Mouse (Mus musculus): ENCODE measurements at regions not wholly inside any gene's neighbourhood (a gene's known extent, or its start where the extent isn't known, plus 50 kb on each side); places are given as distances from the start of the nearest gene placed in this dataset.

DNA sequence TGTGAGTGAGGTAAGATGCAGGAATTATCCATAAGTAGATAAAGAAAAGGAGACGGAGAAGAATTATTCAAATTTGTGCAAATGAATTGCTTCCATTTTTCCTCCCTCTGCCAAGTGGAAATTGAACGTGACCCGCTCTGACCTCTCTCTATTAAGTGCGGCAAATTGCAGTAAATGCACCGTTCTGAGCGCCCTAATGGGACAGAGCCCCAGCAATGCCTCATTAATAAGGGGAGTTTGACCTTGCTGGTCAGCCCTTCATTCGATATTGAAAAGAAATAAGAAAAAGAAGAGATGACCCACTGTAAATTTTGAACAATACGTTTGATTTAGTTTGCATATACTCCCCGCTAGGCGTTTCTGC, 137.0 kb downstream of the Gpat3 start:
- Histone ChIP-seq H3K4me2 (ENCODE audit: low read depth, low read length) (no peak overlapping the region), H3K27me3 (ENCODE audit: control insufficient read depth, insufficient read depth, low read length) (no peaks in the 10 kb centered on the region), H3K9ac (ENCODE audit: low read length) (no peak overlapping the region), H3K36me3 (ENCODE audit: control insufficient read depth, insufficient read depth) (no peaks in the 10 kb centered on the region), H3K4me3 (ENCODE audit: low read length) (no peak overlapping the region), H3K9me3 (replicated peaks; ENCODE audit: control insufficient read depth, low read length) (no peaks in the 10 kb centered on the region), H3K4me1 (ENCODE audit: control insufficient read depth, insufficient read depth, low read length) (no peaks in the 10 kb centered on the region), H3K27ac (ENCODE audit: low read length) (no peak overlapping the region)
- ATAC-seq (replicated peaks; ENCODE audit: extremely low read depth, insufficient read depth, low FRiP score), result no peak
- WGBS, result 84% methylated on average over 10 of the region's 10 CpGs

DNA sequence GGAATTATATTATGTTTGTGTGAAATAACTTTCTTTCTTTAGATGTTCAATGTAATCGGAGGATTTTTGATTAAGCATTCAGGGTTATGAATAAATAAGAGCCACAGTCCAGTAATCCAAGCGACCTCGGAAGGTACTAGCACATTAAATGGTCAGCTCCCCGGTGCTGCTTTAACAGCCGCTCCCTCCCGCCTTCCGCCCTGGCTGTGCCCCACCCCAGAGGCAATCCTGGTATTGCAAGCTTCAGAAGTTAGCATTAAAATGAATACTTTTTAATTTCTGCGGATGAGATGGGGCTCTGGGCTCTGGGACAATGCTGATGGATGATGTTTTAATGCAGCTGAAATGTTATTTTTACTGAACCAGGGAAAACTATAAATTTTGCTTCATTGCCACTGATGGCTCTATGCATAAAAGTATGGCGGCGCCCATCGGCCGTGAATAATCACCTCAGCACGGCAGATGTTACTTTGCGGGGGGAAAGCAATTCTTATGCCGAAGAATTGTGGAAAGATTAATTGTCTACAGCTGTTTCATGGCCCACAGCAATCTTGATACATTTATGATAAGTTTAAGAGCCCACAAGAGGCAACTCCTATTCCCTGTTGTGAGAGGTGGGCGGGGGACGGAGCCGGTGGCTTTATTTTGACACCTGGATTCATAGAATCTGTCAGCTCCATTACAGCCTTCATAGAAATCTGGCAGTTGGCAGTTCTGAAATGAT, 136.5 kb downstream of the Gpat3 start:
- no peak overlapping the region for H3K4me2 ChIP-seq (ENCODE audit: low read depth, low read length)
- no peaks in the 10 kb centered on the region for H3K27me3 ChIP-seq (ENCODE audit: control insufficient read depth, insufficient read depth, low read length)
- no peak overlapping the region for H3K27ac ChIP-seq (ENCODE audit: low read length)
- H3K9me3 ChIP-seq (replicated peaks; ENCODE audit: control insufficient read depth, low read length), result no peaks in the 10 kb centered on the region
- ATAC-seq (replicated peaks; ENCODE audit: extremely low read depth, insufficient read depth, low FRiP score), result no peak
- H3K4me3 ChIP-seq (ENCODE audit: low read length), result no peak overlapping the region
- H3K4me1 ChIP-seq (ENCODE audit: control insufficient read depth, insufficient read depth, low read length), result no peaks in the 10 kb centered on the region
- H3K9ac ChIP-seq (ENCODE audit: low read length), result no peak overlapping the region
- no peaks in the 10 kb centered on the region for H3K36me3 ChIP-seq (ENCODE audit: control insufficient read depth, insufficient read depth)
- WGBS, result 82% methylated on average over 18 of the region's 18 CpGs

DNA sequence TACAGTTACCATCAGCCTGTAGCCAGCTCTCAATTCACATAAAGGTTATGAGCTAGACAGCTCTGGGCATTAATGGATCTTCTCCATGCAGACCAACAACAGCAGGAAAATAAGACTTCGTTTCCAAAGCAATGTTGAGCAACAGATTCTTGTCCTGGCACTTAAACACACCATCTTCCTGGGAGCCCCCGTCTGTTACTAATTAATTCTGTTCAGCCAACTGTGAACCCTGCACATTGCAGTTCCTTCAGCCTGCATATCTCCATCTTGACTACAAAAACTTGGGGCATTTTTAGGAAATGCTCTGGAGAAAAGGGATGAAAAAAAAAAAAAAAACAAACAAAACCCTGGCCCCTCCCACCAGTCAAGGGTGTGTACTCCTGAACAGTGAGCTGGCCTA, 131.2 kb downstream of the Gpat3 start:
- Histone ChIP-seq H3K9ac (ENCODE audit: low read length) (no peak overlapping the region), H3K4me3 (ENCODE audit: low read length) (no peak overlapping the region), H3K36me3 (ENCODE audit: control insufficient read depth, insufficient read depth) (no peaks in the 10 kb centered on the region), H3K9me3 (replicated peaks; ENCODE audit: control insufficient read depth, low read length) (peaks cover 4% of the 10 kb centered on the region), H3K27me3 (ENCODE audit: control insufficient read depth, insufficient read depth, low read length) (no peaks in the 10 kb centered on the region), H3K4me2 (ENCODE audit: low read depth, low read length) (no peak overlapping the region), H3K27ac (ENCODE audit: low read length) (no peak overlapping the region), H3K4me1 (ENCODE audit: control insufficient read depth, insufficient read depth, low read length) (no peaks in the 10 kb centered on the region)
- whole genome bisulfite sequencing, result 73% methylated on average over 2 of the region's 2 CpGs
- no peak for ATAC-seq (replicated peaks; ENCODE audit: extremely low read depth, insufficient read depth, low FRiP score)

DNA sequence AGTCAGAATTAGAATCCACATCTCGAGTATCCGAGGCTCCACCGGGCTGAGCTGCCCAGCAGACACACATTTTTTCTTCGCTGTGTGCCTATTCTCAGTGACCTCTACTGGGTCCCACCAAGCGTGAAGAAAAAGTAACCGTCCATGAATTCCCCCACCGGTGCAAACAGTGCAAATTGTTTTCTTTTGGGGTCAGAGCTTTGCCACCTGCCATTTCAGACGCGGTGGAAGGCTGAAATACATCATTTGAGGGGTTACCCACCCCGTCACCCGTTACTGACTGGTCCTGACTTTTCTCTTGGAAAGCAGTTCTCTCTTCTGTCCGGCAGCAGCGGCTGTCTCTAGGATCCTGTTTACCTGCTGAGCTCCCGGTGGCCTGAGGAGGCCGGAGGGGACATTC, 105.7 kb downstream of the Gpat3 start:
- no peak for ATAC-seq (replicated peaks; ENCODE audit: extremely low read depth, insufficient read depth, low FRiP score)
- Histone ChIP-seq H3K4me1 (ENCODE audit: control insufficient read depth, insufficient read depth, low read length) (peaks cover 5% of the 10 kb centered on the region; the same call in 1 of the 2 replicates), H3K9ac (ENCODE audit: low read length) (no peak overlapping the region), H3K27me3 (ENCODE audit: control insufficient read depth, insufficient read depth, low read length) (no peaks in the 10 kb centered on the region), H3K4me3 (ENCODE audit: low read length) (no peak overlapping the region), H3K4me2 (ENCODE audit: low read depth, low read length) (peak overlapping the region; percentile 43; the same call in 1 of the 2 replicates), H3K36me3 (ENCODE audit: control insufficient read depth, insufficient read depth) (no peaks in the 10 kb centered on the region), H3K27ac (ENCODE audit: low read length) (no peak overlapping the region), H3K9me3 (replicated peaks; ENCODE audit: control insufficient read depth, low read length) (no peaks in the 10 kb centered on the region)
- WGBS, result 64% methylated on average over 15 of the region's 15 CpGs

Measured in heart, embryonic 16.5 days (tissue).